Mouse (Mus musculus) heart, adult 2 months (tissue): ENCODE measurements around the gene Wfdc6a. TPM values are rescaled to one million over a fixed set of nuclear protein-coding genes. Genes with fewer than 3 reads are reported as not detected.

Experiments used
- DNase-seq, 2 experiments: peaks; one replicate each; pipeline ENCODE4 v3.0.0; 2021
- H3K27ac ChIP-seq: fragments of 200-600 bp; 2 replicates; pipeline ENCODE4 v1.8.1; 2022
- H3K27me3 ChIP-seq: fragments of 200-500 bp; 2 replicates; pipeline ENCODE4 v1.6.1; 2012; ENCODE audit warnings: mild to moderate bottlenecking, low read length, inconsistent platforms, mixed read lengths; ENCODE audit not compliant: control insufficient read depth, insufficient read depth
- H3K36me3 ChIP-seq: fragments of 200-500 bp; 2 replicates; pipeline ENCODE4 v1.6.1; 2012; ENCODE audit warnings: low read length, inconsistent platforms; ENCODE audit not compliant: control insufficient read depth, insufficient read depth
- H3K4me1 ChIP-seq: fragments of 200-500 bp; 2 replicates; pipeline ENCODE4 v1.6.1; 2011; ENCODE audit warnings: low read length; ENCODE audit not compliant: control insufficient read depth, insufficient read depth
- H3K4me3 ChIP-seq: fragments of 200-600 bp; 2 replicates; pipeline ENCODE4 v1.8.1; 2022
- H3K79me2 ChIP-seq: fragments of 200-500 bp; replicated peaks from 2 replicates; pipeline ENCODE4 v1.6.1; 2012; ENCODE audit warnings: mild to moderate bottlenecking, inconsistent platforms, low read length, moderate library complexity, mixed read lengths; ENCODE audit not compliant: control insufficient read depth, insufficient read depth
- H3K9ac ChIP-seq: fragments of 200-500 bp; 2 replicates; pipeline ENCODE4 v1.6.1; 2012; ENCODE audit warnings: low read depth, mild to moderate bottlenecking, control low read depth, inconsistent platforms, low read length, mixed read lengths
- CTCF ChIP-seq: fragments of 200-600 bp; IDR thresholded peaks from 2 replicates; pipeline ENCODE4 v1.8.1; 2022; ENCODE audit warnings: antibody characterized with exemption, mild to moderate bottlenecking, moderate library complexity
- EP300 ChIP-seq: fragments of 200-500 bp; IDR thresholded peaks from 2 replicates; pipeline ENCODE4 v1.6.1; 2011; ENCODE audit warnings: low read depth, low read length, control low read depth; ENCODE audit not compliant: insufficient read depth
- POLR2A ChIP-seq: fragments of 200-500 bp; IDR thresholded peaks from 2 replicates; pipeline ENCODE4 v1.6.1; 2011; ENCODE audit warnings: mild to moderate bottlenecking, low read depth, low read length, control low read depth; ENCODE audit not compliant: insufficient read depth
- WGBS: fragments of 180-500 bp; shearing (Covaris S2); methylation state at CpG from one replicate; pipeline ENCODE4 v1.1.7; 2018; 5-methylcytosine and 5-hydroxymethylcytosine counted together
- intact Hi-C: fragments of 180-260 bp; cut with DNase I; formaldehyde crosslinking; loops from one replicate; pipeline ENCODE4 v1.15.1; 2025
- polyA plus RNA-seq: library from polyadenylated mRNA; depleted of rRNA; stranded (reverse); fragments of >200 nt; gene quantifications from 2 replicates; pipeline ENCODE4 v1.2.3, GENCODE M21; 2012
- total RNA-seq, 2 experiments: library from RNA; stranded (reverse); gene quantifications; 2 replicates each; pipeline ENCODE4 v1.2.3; 2021

Gene Wfdc6a
- total and polyA plus RNA-seq, 3 experiments, result 0.30 to 0.47 TPM; not detected in 1

GRCm38 (mm10) chr2:164558991-164559645 lies 26.1 kb downstream of the Wfdc6a start:
- Histone ChIP-seq H3K36me3 (no peaks in the 10 kb centered on the region), H3K27me3 (peaks cover 5% of the 10 kb centered on the region), H3K4me3 (no peak overlapping the region), H3K79me2 (no peaks in the 10 kb centered on the region), H3K27ac (no peak overlapping the region), H3K4me1 (peaks cover 1% of the 10 kb centered on the region; the same call in 1 of the 2 replicates), H3K9ac (no peak overlapping the region)
- intact Hi-C loops, result no loop called here
- TF ChIP-seq CTCF (no peak), EP300 (no peak), POLR2A (no peak)
- DNase-seq, result no peak
- WGBS, result 35% methylated on average over 16 of the region's 16 CpGs

GRCm38 (mm10) chr2:164558426-164558825 lies 26.8 kb downstream of the Wfdc6a start:
- Histone ChIP-seq H3K79me2 (no peaks in the 10 kb centered on the region), H3K4me1 (no peaks in the 10 kb centered on the region), H3K27ac (no peak overlapping the region), H3K27me3 (peaks cover 3% of the 10 kb centered on the region), H3K36me3 (no peaks in the 10 kb centered on the region), H3K9ac (no peak overlapping the region), H3K4me3 (no peak overlapping the region)
- intact Hi-C loops, result no loop called here
- no peak for DNase-seq
- 81% methylated on average over 8 of the region's 8 CpGs for WGBS
- TF ChIP-seq EP300, result no peak
- no peak for TF ChIP-seq POLR2A
- no peak for TF ChIP-seq CTCF

DNA sequence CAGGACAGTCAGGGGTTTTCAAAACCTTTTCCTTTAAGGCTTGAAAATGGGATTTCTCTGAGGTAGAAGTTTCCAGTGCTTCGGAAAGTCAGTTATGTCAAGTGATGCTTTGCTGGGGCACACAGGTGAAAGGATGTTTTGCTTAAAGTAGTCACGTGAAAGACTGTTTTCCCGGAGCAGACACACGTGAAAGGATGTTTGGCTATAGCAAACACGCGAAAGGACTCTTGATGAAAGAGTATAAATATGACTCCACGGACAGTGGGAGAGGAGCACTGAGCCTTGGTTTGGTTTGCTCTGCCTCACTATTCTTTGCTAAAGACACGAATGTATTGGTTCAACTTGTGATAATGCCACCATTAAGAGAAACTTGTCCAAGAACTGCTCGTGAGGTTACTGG lies 33.7 kb downstream of the Wfdc6a start:
- no peak overlapping the region for H3K9ac ChIP-seq
- H3K79me2 ChIP-seq, result no peaks in the 10 kb centered on the region
- no peak overlapping the region for H3K4me3 ChIP-seq
- DNase-seq, result no peak
- H3K4me1 ChIP-seq, result no peaks in the 10 kb centered on the region
- TF ChIP-seq POLR2A (no peak), EP300 (no peak), CTCF (no peak)
- H3K36me3 ChIP-seq, result no peaks in the 10 kb centered on the region
- WGBS, result 81% methylated on average over 9 of the region's 9 CpGs
- H3K27me3 ChIP-seq, result peaks cover 5% of the 10 kb centered on the region; the same call in 1 of the 2 replicates
- no peak overlapping the region for H3K27ac ChIP-seq
- intact Hi-C loops, result no loop called here

DNA sequence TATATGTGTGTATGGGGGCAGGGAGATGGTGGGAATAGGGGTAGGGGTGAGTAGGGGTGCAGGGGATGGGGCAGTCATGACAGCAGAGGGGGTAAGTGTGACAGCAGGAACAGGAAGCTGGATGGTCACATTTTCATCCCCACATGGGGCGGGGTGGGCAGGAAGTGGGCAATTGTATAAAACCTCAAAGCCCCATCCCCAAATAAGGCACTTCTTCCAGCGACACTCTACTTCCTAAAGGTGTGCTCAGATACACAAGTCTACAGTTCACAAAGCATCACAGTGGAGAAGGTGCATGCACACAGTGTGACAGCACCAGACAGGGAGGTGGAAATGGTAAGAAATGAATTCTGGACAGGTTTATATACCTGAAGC lies 34.4 kb downstream of the Wfdc6a start:
- 54% methylated on average over 2 of the region's 2 CpGs for WGBS
- no peaks in the 10 kb centered on the region for H3K36me3 ChIP-seq
- H3K9ac ChIP-seq, result no peak overlapping the region
- no peak overlapping the region for H3K27ac ChIP-seq
- H3K4me3 ChIP-seq, result no peak overlapping the region
- H3K79me2 ChIP-seq, result no peaks in the 10 kb centered on the region
- no peak for TF ChIP-seq POLR2A
- no peak for TF ChIP-seq CTCF
- no peak for TF ChIP-seq EP300
- H3K27me3 ChIP-seq, result peaks cover 5% of the 10 kb centered on the region; the same call in 1 of the 2 replicates
- H3K4me1 ChIP-seq, result no peaks in the 10 kb centered on the region
- intact Hi-C loops, result no loop called here
- no peak for DNase-seq

DNA sequence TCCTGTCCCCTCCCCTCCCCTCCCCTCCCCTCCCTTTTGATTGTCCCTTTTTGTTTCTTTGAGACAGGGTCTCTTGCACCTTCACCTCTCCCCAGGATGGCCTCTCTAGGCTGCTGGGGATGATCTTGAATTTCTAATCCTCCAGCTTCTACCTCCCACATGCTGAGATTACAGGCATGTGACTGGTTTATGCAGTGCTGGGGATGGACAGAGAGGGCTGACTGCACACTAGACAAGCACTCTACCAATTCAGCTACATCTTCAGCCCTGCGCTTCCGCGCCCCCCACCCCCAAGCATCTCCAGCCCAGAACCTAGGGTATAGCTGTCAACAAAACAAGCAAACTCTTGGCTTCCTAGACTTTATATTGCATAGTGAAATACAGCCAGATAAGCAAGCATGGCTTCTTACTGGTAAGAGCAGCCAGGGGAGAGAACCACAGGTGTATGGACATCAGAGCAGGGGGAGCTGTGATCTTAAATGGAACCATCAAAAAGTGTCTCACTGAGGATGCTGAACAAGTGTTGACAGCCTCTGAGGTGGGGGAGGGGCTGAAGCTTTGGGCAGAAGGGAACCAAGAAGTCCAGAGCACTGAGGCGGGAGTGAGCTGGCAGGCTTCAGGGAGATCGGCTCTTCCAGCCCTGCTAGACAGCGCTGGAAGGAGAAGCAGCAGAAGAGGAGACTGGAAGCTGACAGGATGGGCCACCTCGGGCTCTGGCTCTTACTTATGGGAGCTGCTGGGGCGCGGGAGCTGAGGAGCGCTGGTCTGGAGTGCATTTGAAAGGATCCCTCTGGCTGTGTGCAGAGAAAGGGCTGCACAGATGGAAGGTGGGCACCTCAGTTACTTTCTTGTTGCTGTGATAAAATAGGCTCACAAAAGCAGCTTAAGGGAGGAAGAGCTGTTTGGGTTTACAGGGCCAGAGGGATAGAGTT lies 35.0 kb downstream of the Wfdc6a start:
- intact Hi-C loops, result no loop called here
- Histone ChIP-seq H3K36me3 (no peaks in the 10 kb centered on the region), H3K79me2 (no peaks in the 10 kb centered on the region), H3K27me3 (peaks cover 5% of the 10 kb centered on the region; the same call in 1 of the 2 replicates), H3K9ac (no peak overlapping the region), H3K4me3 (no peak overlapping the region), H3K4me1 (no peaks in the 10 kb centered on the region), H3K27ac (no peak overlapping the region)
- no peak for TF ChIP-seq CTCF
- no peak for TF ChIP-seq POLR2A
- no peak for TF ChIP-seq EP300
- DNase-seq, result no peak
- WGBS, result 27% methylated on average over 10 of the region's 10 CpGs

DNA sequence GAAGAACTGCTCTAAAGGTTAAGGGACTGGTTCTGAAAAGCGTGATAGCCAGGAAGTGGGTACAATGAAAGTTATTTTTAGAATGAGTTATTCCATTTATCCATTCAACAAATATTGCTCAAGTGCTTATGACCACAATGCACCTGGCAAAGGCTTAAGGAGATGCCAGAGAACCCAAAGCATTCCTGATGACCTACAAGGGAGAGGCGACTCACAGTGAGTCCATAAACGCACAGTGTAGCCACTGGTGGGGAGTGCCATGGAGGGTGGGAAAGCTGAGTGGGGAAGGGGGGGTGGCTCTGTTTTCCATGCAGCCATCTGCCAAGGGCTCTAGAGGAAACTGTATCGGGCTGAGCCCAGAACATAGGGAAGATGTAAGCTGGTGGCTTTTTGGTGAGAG lies 35.9 kb downstream of the Wfdc6a start:
- Histone ChIP-seq H3K9ac (no peak overlapping the region), H3K4me3 (no peak overlapping the region), H3K79me2 (no peaks in the 10 kb centered on the region), H3K36me3 (no peaks in the 10 kb centered on the region), H3K27me3 (peaks cover 5% of the 10 kb centered on the region; the same call in 1 of the 2 replicates), H3K4me1 (no peaks in the 10 kb centered on the region), H3K27ac (no peak overlapping the region)
- TF ChIP-seq EP300 (no peak), POLR2A (no peak), CTCF (no peak)
- DNase-seq, result no peak
- intact Hi-C loops, result no loop called here
- 31% methylated on average over 4 of the region's 4 CpGs for WGBS
